Mouse (Mus musculus) erythroblast, adult 5-6 weeks (primary cell): Measurements from ENCODE around the gene Nrtn. TPM values are rescaled to one million over a fixed set of nuclear protein-coding genes. Genes with fewer than 3 reads are reported as not detected.
A peak's percentile ranks its signal among the peaks of the same experiment; 100 is the strongest.

ENCODE experiments used
- ATAC-seq: replicated peaks from 2 replicates; pipeline ENCODE4 v1.8.0; 2016; ENCODE audit warnings: moderate number of reproducible peaks, mild to moderate bottlenecking, moderate TSS enrichment, inconsistent platforms; ENCODE audit not compliant: poor library complexity, low FRiP score, severe bottlenecking
- total RNA-seq, 2 experiments: library from RNA; stranded (forward) in 1 of 2; stranded (reverse) in 1 of 2; fragments of 150-400 nt in 1 of 2; fragments of 200-764, 138-1000 nt in 1 of 2; gene quantifications; 2 replicates each; pipeline versions ENCODE4 v1.2.3 to v1.2.4; 2015 to 2017; ENCODE audit warnings: low replicate concordance in 2 of 2

Gene Nrtn
- total RNA-seq, 2 experiments from 2014 or later = 0.51 TPM; not detected in 1

GRCm38 (mm10) chr17:56763741-56764250, 6.5 kb upstream of the Nrtn start:
- ATAC-seq = no peak

- peak; percentile 40; the same call in 1 of the 2 replicates for ATAC-seq
Observed at GRCm38 (mm10) chr17:56762769-56763731, 5.7 kb upstream of the Nrtn start.

GRCm38 (mm10) chr17:56761991-56762410, 4.7 kb upstream of the Nrtn start:
- peak; percentile 61 for ATAC-seq

GRCm38 (mm10) chr17:56761077-56761476, 3.7 kb upstream of the Nrtn start:
- no peak for ATAC-seq

GRCm38 (mm10) chr17:56759261-56759660, 1.9 kb upstream of the Nrtn start:
- ATAC-seq = no peak

- ATAC-seq = no peak
Observed at GRCm38 (mm10) chr17:56758132-56758531, 802 bp upstream of the Nrtn start.

GRCm38 (mm10) chr17:56756703-56757399, 479 bp downstream of the Nrtn start:
- ATAC-seq = no peak

GRCm38 (mm10) chr17:56754271-56755185, 2.8 kb downstream of the Nrtn start:
- ATAC-seq = no peak

GRCm38 (mm10) chr17:56753452-56753851, 3.9 kb downstream of the Nrtn start:
- no peak for ATAC-seq

GRCm38 (mm10) chr17:56751404-56752072, 5.8 kb downstream of the Nrtn start:
- ATAC-seq = no peak

- ATAC-seq = no peak
Observed at GRCm38 (mm10) chr17:56744173-56744572, 13.2 kb downstream of the Nrtn start.

- ATAC-seq = no peak
Observed at GRCm38 (mm10) chr17:56740788-56741160, 16.6 kb downstream of the Nrtn start.

GRCm38 (mm10) chr17:56740118-56740787, 17.1 kb downstream of the Nrtn start:
- ATAC-seq = no peak

GRCm38 (mm10) chr17:56738221-56738620, 19.1 kb downstream of the Nrtn start:
- no peak for ATAC-seq

- ATAC-seq = peak; percentile 53; the same call in 1 of the 2 replicates
Observed at GRCm38 (mm10) chr17:56736534-56736933, 20.8 kb downstream of the Nrtn start.

GRCm38 (mm10) chr17:56729656-56730055, 27.7 kb downstream of the Nrtn start:
- no peak for ATAC-seq

- no peak for ATAC-seq
Observed at GRCm38 (mm10) chr17:56729151-56729550, 28.2 kb downstream of the Nrtn start.

- ATAC-seq = no peak
Observed at GRCm38 (mm10) chr17:56728117-56728516, 29.2 kb downstream of the Nrtn start.

- no peak for ATAC-seq
Observed at GRCm38 (mm10) chr17:56727659-56728058, 29.7 kb downstream of the Nrtn start.
